Mouse (Mus musculus) E14TG2a.4 (cell line): ENCODE results near the gene Son.

ENCODE experiments used
- CTCF ChIP-seq: conservative IDR thresholded peaks from 2 replicates; pipeline ENCODE4 v1.5.1; 2014; ENCODE audit warnings: low read length
- NANOG ChIP-seq: IDR thresholded peaks from 2 replicates; pipeline ENCODE4 v1.6.1; 2014; ENCODE audit warnings: borderline replicate concordance, low read length, mixed read lengths

DNA sequence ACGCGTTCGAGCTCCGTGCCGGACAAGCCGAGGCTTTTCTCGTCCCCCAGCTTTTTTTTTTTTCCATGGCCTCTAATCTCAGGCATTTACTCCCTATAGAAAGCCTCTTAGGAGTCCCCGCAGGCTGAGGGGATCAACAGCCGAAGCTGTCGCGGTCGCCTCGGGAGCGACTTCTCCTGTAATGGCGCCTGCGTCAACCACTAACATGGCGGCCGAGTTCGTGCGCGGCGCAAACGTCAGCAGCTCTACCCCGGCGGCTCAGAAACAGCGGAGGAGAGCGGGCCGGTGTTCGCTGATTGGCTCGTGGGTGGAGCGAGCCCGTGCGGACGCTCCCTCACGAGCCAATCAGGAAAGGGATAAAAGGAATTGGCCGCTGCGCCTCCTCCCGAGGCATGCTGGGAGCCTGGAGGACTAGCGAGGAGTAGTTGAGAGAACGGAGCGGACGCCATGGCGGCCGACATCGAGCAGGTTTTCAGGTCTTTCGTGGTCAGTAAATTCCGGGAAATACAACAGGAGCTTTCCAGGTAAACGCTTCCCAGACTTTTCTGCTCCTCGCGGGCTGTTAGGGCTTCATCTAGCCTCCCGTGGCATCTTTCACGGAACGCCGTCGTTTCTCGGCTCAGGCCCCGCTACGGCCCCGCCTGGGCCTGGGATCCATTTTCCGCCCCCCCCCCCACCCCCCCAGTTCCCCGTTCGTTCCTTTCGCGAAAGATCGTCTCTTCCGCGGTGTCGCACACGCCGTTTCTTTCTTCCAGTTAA, at the start of gene Son:
- TF ChIP-seq NANOG (no peak), CTCF (no peak)
